Mouse (Mus musculus) skeletal muscle tissue, adult 2 months (tissue): ENCODE data around the gene Cox6a1.
"Not testable (repeated sequence)": the region's sequence is repeated elsewhere in the genome, so short reads cannot be mapped to it uniquely, and the experiment has no call there.

Experiments used
- DNase-seq: peaks from one replicate; pipeline ENCODE4 v3.0.0-alpha.2; 2012; ENCODE audit warnings: low read depth, low spot score

The Cox6a1 gene

GRCm38 (mm10) chr5:115348546-115349224 is at the start of gene Cox6a1:
Gene Cox6a1, minus strand, starts transcription at chr5:115348981.
- peak; percentile 99 for DNase-seq

- no peak for DNase-seq
Measured at GRCm38 (mm10) chr5:115397839-115398780, 49.3 kb upstream of the Cox6a1 start.

GRCm38 (mm10) chr5:115396654-115397053 is 47.9 kb upstream of the Cox6a1 start:
- DNase-seq: no peak

- no peak for DNase-seq
Measured at GRCm38 (mm10) chr5:115394836-115395235, 46.1 kb upstream of the Cox6a1 start.

GRCm38 (mm10) chr5:115394223-115394622 is 45.4 kb upstream of the Cox6a1 start:
- DNase-seq: no peak

- DNase-seq: no peak
Measured at GRCm38 (mm10) chr5:115392969-115393368, 44.2 kb upstream of the Cox6a1 start.

GRCm38 (mm10) chr5:115391935-115392334 is 43.2 kb upstream of the Cox6a1 start:
- no peak for DNase-seq

GRCm38 (mm10) chr5:115378882-115379281 is 30.1 kb upstream of the Cox6a1 start:
- not testable (repeated sequence) for DNase-seq

GRCm38 (mm10) chr5:115375436-115375835 is 26.7 kb upstream of the Cox6a1 start:
- no peak for DNase-seq

- DNase-seq: no peak
Measured at GRCm38 (mm10) chr5:115374204-115374820, 25.5 kb upstream of the Cox6a1 start.

- no peak for DNase-seq
Measured at GRCm38 (mm10) chr5:115373441-115374203, 24.8 kb upstream of the Cox6a1 start.

- no peak for DNase-seq
Measured at GRCm38 (mm10) chr5:115371736-115372135, 23.0 kb upstream of the Cox6a1 start.

GRCm38 (mm10) chr5:115364782-115365181 is 16.0 kb upstream of the Cox6a1 start:
- DNase-seq: no peak

- no peak for DNase-seq
Measured at GRCm38 (mm10) chr5:115362819-115363714, 14.3 kb upstream of the Cox6a1 start.

- no peak for DNase-seq
Measured at GRCm38 (mm10) chr5:115362216-115362615, 13.4 kb upstream of the Cox6a1 start.

GRCm38 (mm10) chr5:115359851-115360372 is 11.1 kb upstream of the Cox6a1 start:
- no peak for DNase-seq

GRCm38 (mm10) chr5:115359438-115359837 is 10.7 kb upstream of the Cox6a1 start:
- no peak for DNase-seq

GRCm38 (mm10) chr5:115358872-115359271 is 10.1 kb upstream of the Cox6a1 start:
- peak; percentile 65 for DNase-seq

GRCm38 (mm10) chr5:115355070-115355469 is 6.3 kb upstream of the Cox6a1 start:
- DNase-seq: no peak

- DNase-seq: no peak
Measured at GRCm38 (mm10) chr5:115351348-115351747, 2.6 kb upstream of the Cox6a1 start.
